Mouse (Mus musculus): ENCODE data around the gene Coq7. TPM values are rescaled to one million over a fixed set of nuclear protein-coding genes. Genes with fewer than 3 reads are reported as not detected.

The Coq7 gene
- total and polyA plus RNA-seq, 2 experiments from 2014 or later = 38.2 to 128 TPM

DNA sequence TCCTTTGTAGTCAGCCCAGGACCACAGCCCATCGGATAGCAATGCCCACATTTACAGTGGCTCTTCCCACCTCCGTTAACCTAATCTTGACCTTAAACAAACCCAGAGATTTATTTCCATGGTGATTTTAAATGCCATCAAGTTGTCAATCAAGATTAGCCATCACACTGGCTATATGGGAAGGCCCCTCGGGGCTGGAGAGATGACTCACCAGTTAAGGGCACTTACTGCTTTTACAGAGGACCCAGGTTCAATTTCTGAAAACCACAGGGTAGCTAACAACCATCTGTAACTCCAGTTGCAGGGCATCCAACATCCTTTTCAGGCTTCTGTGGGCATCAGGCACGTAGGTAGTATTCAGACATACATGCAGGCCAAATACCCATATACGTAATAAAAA is 56.7 kb downstream of the Coq7 start:
- Histone ChIP-seq H3K9ac (replicated peaks; ENCODE audit: low read length, poor library complexity, severe bottlenecking) (no peak overlapping the region), H3K27me3 (ENCODE audit: insufficient read depth, low read length) (0 out of 2 replicates have a peak, but pooled peaks cover 3% of the 10 kb centered on the region), H3K4me2 (ENCODE audit: low read depth, low read length, poor library complexity, severe bottlenecking) (no peak overlapping the region), H3K4me1 (ENCODE audit: insufficient read depth, low read length) (no peaks in the 10 kb centered on the region), H3K27ac (ENCODE audit: low read depth, low read length) (no peak overlapping the region), H3K36me3 (ENCODE audit: insufficient read depth, low read length) (no peaks in the 10 kb centered on the region), H3K9me3 (ENCODE audit: low read length) (no peaks in the 10 kb centered on the region), H3K4me3 (ENCODE audit: low read depth, low read length) (no peak overlapping the region)
- ATAC-seq (ENCODE audit: low FRiP score) (no peak), DNase-seq (ENCODE audit: low spot score) (no peak)
- TF ChIP-seq CTCF (IDR thresholded peaks at IDR 0.05) = no peak
- WGBS = 61% methylated on average over 5 of the region's 5 CpGs

GRCm38 (mm10) chr7:118475008-118475705 is 58.0 kb downstream of the Coq7 start:
- 0 out of 2 replicates have a peak, but pooled peaks cover 3% of the 10 kb centered on the region for H3K27me3 ChIP-seq (ENCODE audit: insufficient read depth, low read length)
- WGBS = 88% methylated on average over 7 of the region's 7 CpGs
- TF ChIP-seq CTCF (IDR thresholded peaks at IDR 0.05) = no peak

GRCm38 (mm10) chr7:118472886-118473285 is 60.3 kb downstream of the Coq7 start:
- TF ChIP-seq CTCF (IDR thresholded peaks at IDR 0.05) = no peak
- Histone ChIP-seq H3K4me1 (ENCODE audit: insufficient read depth, low read length) (no peaks in the 10 kb centered on the region), H3K9me3 (ENCODE audit: low read length) (no peaks in the 10 kb centered on the region), H3K9ac (replicated peaks; ENCODE audit: low read length, poor library complexity, severe bottlenecking) (no peak overlapping the region), H3K27ac (ENCODE audit: low read depth, low read length) (no peak overlapping the region), H3K36me3 (ENCODE audit: insufficient read depth, low read length) (no peaks in the 10 kb centered on the region), H3K4me2 (ENCODE audit: low read depth, low read length, poor library complexity, severe bottlenecking) (no peak overlapping the region), H3K27me3 (ENCODE audit: insufficient read depth, low read length) (no peaks in the 10 kb centered on the region), H3K4me3 (ENCODE audit: low read depth, low read length) (no peak overlapping the region)
- WGBS = 94% methylated on average over 1 of the region's 1 CpGs
- DNase-seq (ENCODE audit: low spot score) = no peak
- ATAC-seq (ENCODE audit: low FRiP score) = no peak

More at GRCm38 (mm10) chr7:118475008-118475705, 58.0 kb downstream of the Coq7 start:
- Histone ChIP-seq H3K9me3 (ENCODE audit: low read length) (no peaks in the 10 kb centered on the region), H3K9ac (replicated peaks; ENCODE audit: low read length, poor library complexity, severe bottlenecking) (no peak overlapping the region), H3K4me2 (ENCODE audit: low read depth, low read length, poor library complexity, severe bottlenecking) (no peak overlapping the region), H3K4me1 (ENCODE audit: insufficient read depth, low read length) (no peaks in the 10 kb centered on the region), H3K27ac (ENCODE audit: low read depth, low read length) (no peak overlapping the region), H3K4me3 (ENCODE audit: low read depth, low read length) (no peak overlapping the region), H3K36me3 (ENCODE audit: insufficient read depth, low read length) (no peaks in the 10 kb centered on the region)
- no peak for DNase-seq (ENCODE audit: low spot score)
- no peak for ATAC-seq (ENCODE audit: low FRiP score)

DNA sequence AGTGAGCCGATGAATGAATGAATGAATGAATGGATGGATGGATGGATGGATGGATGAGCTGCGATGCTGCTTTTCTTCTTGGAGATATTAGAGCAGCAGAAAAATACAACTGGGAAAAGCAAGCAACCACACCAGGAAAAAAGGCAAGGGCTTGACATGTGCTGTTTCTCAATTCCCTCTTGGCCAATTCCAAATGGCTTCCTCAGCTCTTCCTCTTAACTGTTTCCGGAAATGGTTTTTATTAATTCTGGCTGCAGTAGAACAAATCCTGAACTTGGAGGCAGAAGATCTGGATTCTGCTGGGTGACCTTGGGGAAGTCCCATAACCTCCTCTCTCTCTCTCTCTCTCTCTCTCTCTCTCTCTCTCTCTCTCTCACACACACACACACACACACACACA is 65.1 kb downstream of the Coq7 start:
- Histone ChIP-seq H3K9ac (replicated peaks; ENCODE audit: low read length, poor library complexity, severe bottlenecking) (no peak overlapping the region), H3K27ac (ENCODE audit: low read depth, low read length) (no peak overlapping the region), H3K4me3 (ENCODE audit: low read depth, low read length) (no peak overlapping the region), H3K4me1 (ENCODE audit: insufficient read depth, low read length) (no peaks in the 10 kb centered on the region), H3K27me3 (ENCODE audit: insufficient read depth, low read length) (no peaks in the 10 kb centered on the region), H3K9me3 (ENCODE audit: low read length) (no peaks in the 10 kb centered on the region), H3K36me3 (ENCODE audit: insufficient read depth, low read length) (no peaks in the 10 kb centered on the region), H3K4me2 (ENCODE audit: low read depth, low read length, poor library complexity, severe bottlenecking) (no peak overlapping the region)
- no peak for TF ChIP-seq CTCF (IDR thresholded peaks at IDR 0.05)
- ATAC-seq (ENCODE audit: low FRiP score) (no peak), DNase-seq (ENCODE audit: low spot score) (no peak)
- 95% methylated on average over 3 of the region's 3 CpGs for WGBS

- 68% methylated on average over 4 of the region's 4 CpGs for WGBS
Measured at GRCm38 (mm10) chr7:118464432-118464831, 68.7 kb downstream of the Coq7 start.

GRCm38 (mm10) chr7:118462818-118463762 is 70.1 kb downstream of the Coq7 start:
- no peak overlapping the region for H3K27ac ChIP-seq (ENCODE audit: low read depth, low read length)
- WGBS = 34% methylated on average over 11 of the region's 11 CpGs
- TF ChIP-seq CTCF (IDR thresholded peaks at IDR 0.05) = no peak
- no peaks in the 10 kb centered on the region for H3K27me3 ChIP-seq (ENCODE audit: insufficient read depth, low read length)
- DNase-seq (ENCODE audit: low spot score) (no peak), ATAC-seq (ENCODE audit: low FRiP score) (no peak)
- H3K4me1 ChIP-seq (ENCODE audit: insufficient read depth, low read length) = no peaks in the 10 kb centered on the region
- no peak overlapping the region for H3K9ac ChIP-seq (replicated peaks; ENCODE audit: low read length, poor library complexity, severe bottlenecking)
- no peak overlapping the region for H3K4me3 ChIP-seq (ENCODE audit: low read depth, low read length)
- H3K36me3 ChIP-seq (ENCODE audit: insufficient read depth, low read length) = no peaks in the 10 kb centered on the region
- H3K4me2 ChIP-seq (ENCODE audit: low read depth, low read length, poor library complexity, severe bottlenecking) = no peak overlapping the region
- H3K9me3 ChIP-seq (ENCODE audit: low read length) = no peaks in the 10 kb centered on the region

More at GRCm38 (mm10) chr7:118464432-118464831, 68.7 kb downstream of the Coq7 start:
- no peak for ATAC-seq (ENCODE audit: low FRiP score)
- Histone ChIP-seq H3K4me3 (ENCODE audit: low read depth, low read length) (no peak overlapping the region), H3K27me3 (ENCODE audit: insufficient read depth, low read length) (no peaks in the 10 kb centered on the region), H3K4me1 (ENCODE audit: insufficient read depth, low read length) (no peaks in the 10 kb centered on the region), H3K9me3 (ENCODE audit: low read length) (no peaks in the 10 kb centered on the region), H3K4me2 (ENCODE audit: low read depth, low read length, poor library complexity, severe bottlenecking) (no peak overlapping the region), H3K36me3 (ENCODE audit: insufficient read depth, low read length) (no peaks in the 10 kb centered on the region), H3K9ac (replicated peaks; ENCODE audit: low read length, poor library complexity, severe bottlenecking) (no peak overlapping the region), H3K27ac (ENCODE audit: low read depth, low read length) (no peak overlapping the region)
- TF ChIP-seq CTCF (IDR thresholded peaks at IDR 0.05) = no peak
- no peak for DNase-seq (ENCODE audit: low spot score)
